ENCODE assay signal across 8 mouse cellular contexts in the genomic region with DNA sequence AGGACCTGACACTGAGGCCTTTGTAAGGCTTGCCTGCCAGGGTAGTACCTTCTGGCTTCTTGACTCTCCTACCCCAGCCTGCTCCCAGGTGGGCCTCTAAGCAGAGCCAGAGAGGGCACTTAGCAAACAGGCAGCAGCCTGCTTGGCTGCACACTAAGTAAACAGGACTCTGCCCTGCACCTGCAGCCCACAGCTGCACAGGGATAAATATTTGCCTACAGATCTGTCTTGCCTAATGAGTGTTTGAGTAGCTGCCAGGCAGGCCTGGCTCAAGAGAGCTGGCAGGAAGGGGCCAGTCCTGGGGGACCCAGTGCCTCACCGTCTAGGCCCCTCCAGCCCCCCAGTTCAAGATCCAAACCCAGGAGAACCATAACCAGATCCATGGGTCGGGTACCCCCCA. TPM values are rescaled to one million over a fixed set of nuclear protein-coding genes. Genes with fewer than 3 reads are reported as not detected.
DNase-seq lines count a peak whose midpoint lies in the region; ATAC-seq lines count a peak whose summit lies in the region.

No protein-coding gene starts in this region.

- DNase-seq in A20 (ENCODE audit: low read depth, low spot score) = peak; percentile 96
- DNase-seq in lung, postnatal 14 days = peak; percentile 36
- peak; percentile 59 to 72 for DNase-seq in spleen, postnatal 4 days (ENCODE audit: low spot score in 2 of 2)
- DNase-seq in cerebellum, postnatal 25 days = no peak
- DNase-seq in right cerebral cortex, adult 2 months (ENCODE audit: low spot score in 2 of 2) = no peak
- DNase-seq in cerebellum, postnatal 14 days = no peak

- H3K9ac ChIP-seq in embryonic facial prominence, embryonic 12.5 days = no peak overlapping the region
- H3K9ac ChIP-seq in kidney, embryonic 16.5 days (replicated peaks; ENCODE audit: low read length) = no peak overlapping the region

- peaks cover 9% of the 10 kb centered on the region for H3K4me1 ChIP-seq in embryonic facial prominence, embryonic 12.5 days
- peaks cover 2% of the 10 kb centered on the region; the same call in 1 of the 2 replicates for H3K4me1 ChIP-seq in kidney, embryonic 16.5 days (ENCODE audit: insufficient read depth, low read length)

- no peaks in the 10 kb centered on the region for H3K36me3 ChIP-seq in embryonic facial prominence, embryonic 12.5 days
- no peaks in the 10 kb centered on the region for H3K36me3 ChIP-seq in kidney, embryonic 16.5 days (ENCODE audit: insufficient read depth, low read length)

- peak; percentile 77 for ATAC-seq in embryonic facial prominence, embryonic 12.5 days (ENCODE audit: insufficient number of reproducible peaks, insufficient read depth, low FRiP score, low TSS enrichment)
- ATAC-seq in kidney, embryonic 16.5 days (ENCODE audit: low FRiP score, low TSS enrichment) = peak; percentile 97

- no peaks in the 10 kb centered on the region for H3K9me3 ChIP-seq in embryonic facial prominence, embryonic 12.5 days
- H3K9me3 ChIP-seq in kidney, embryonic 16.5 days (ENCODE audit: low read length) = peaks cover 7% of the 10 kb centered on the region; the same call in 1 of the 2 replicates

- H3K27ac ChIP-seq in embryonic facial prominence, embryonic 12.5 days = peak overlapping the region; percentile 63
- peak overlapping the region; percentile 72 for H3K27ac ChIP-seq in kidney, embryonic 16.5 days (ENCODE audit: low read length)

- no peak overlapping the region for H3K4me2 ChIP-seq in embryonic facial prominence, embryonic 12.5 days (replicated peaks)
- H3K4me2 ChIP-seq in kidney, embryonic 16.5 days (replicated peaks; ENCODE audit: low read depth, low read length) = no peak overlapping the region

- whole genome bisulfite sequencing in embryonic facial prominence, embryonic 12.5 days = 35% methylated on average over 2 of the region's 2 CpGs
- 28% methylated on average over 2 of the region's 2 CpGs for WGBS in kidney, embryonic 16.5 days

- H3K4me3 ChIP-seq in embryonic facial prominence, embryonic 12.5 days = no peak overlapping the region
- no peak overlapping the region for H3K4me3 ChIP-seq in kidney, embryonic 16.5 days (ENCODE audit: low read length)

- no peaks in the 10 kb centered on the region for H3K27me3 ChIP-seq in embryonic facial prominence, embryonic 12.5 days
- H3K27me3 ChIP-seq in kidney, embryonic 16.5 days (ENCODE audit: insufficient read depth, low read length) = no peaks in the 10 kb centered on the region

RNA-seq across cellular contexts. Expression of a gene that starts 43.4 kb away (rescaled TPM):
- polyA plus RNA-seq in embryonic facial prominence, embryonic 12.5 days (2016; fragmentation: Nextera tagmentation; extraction: Ambion mirVana) = 142 and 149 TPM in 2 replicates
- 117 and 118 TPM in 2 replicates for polyA plus RNA-seq in kidney, embryonic 16.5 days (2015; fragmentation: Nextera tagmentation; extraction: Ambion mirVana)

RNA-seq across cellular contexts. Expression of a gene that starts 54.1 kb away (rescaled TPM):
- polyA plus RNA-seq in embryonic facial prominence, embryonic 12.5 days (2016; fragmentation: Nextera tagmentation; extraction: Ambion mirVana) = 8.3 and 8.4 TPM in 2 replicates
- 5.8 and 6.0 TPM in 2 replicates for polyA plus RNA-seq in kidney, embryonic 16.5 days (2015; fragmentation: Nextera tagmentation; extraction: Ambion mirVana)

Comparison
In these comparisons a context has a peak if more than half of its experiments do, and no peak if none do; other contexts are left out.
1. DNase-seq: peak in A20 (single experiment), lung, postnatal 14 days (single experiment) and spleen, postnatal 4 days (2 of 2); none in cerebellum, postnatal 25 days (0 of 2), right cerebral cortex, adult 2 months (0 of 2) and cerebellum, postnatal 14 days (0 of 2).